Comparison of ENCODE assay signal across 9 mouse cellular contexts in the genomic region with DNA sequence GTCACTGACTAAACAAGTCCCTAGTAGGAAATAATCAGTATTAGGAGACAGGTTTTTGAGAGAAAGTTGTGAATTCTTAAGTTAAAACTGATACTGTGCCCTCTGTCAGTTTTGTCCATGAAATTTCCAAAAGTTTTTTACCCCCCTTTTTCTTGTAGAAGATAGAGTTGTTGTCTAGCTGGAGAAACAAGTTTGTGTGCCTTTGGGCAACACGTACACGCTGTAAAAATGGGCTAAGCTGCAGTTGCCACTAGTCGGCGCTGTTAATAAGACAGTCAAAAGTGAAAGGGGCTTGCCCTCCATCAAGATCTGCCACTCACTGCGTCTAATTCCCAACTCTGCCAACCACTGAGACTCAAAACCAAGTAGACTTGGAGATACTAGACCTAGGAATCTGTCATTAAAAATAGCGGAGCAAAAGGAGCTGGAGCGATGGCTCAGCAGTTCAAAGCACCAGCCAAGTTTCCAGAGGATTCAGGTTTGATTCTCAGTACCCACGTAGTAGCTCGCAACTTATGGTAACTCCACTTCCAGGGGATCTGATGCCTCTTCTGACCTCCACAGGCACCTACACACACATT. TPM values are rescaled to one million over a fixed set of nuclear protein-coding genes. Genes with fewer than 3 reads are reported as not detected.
DNase-seq lines count a peak whose midpoint lies in the region; ATAC-seq and TF ChIP-seq lines count a peak whose summit lies in the region.
"Had no signal": no experiment of that assay in that cellular context is flagged by ENCODE, and none has a peak within 500 bp of the region (broad histone marks: within the 10 kb centered on the region; RNA-seq: fewer than 3 reads in every experiment).

No protein-coding gene starts in this region.

- WGBS in embryonic facial prominence, embryonic 15.5 days, result 20% methylated on average over 9 of the region's 9 CpGs
- 19% methylated on average over 9 of the region's 9 CpGs for WGBS in heart, embryonic 11.5 days (ENCODE audit: insufficient replicate concordance)
- 23% methylated on average over 9 of the region's 9 CpGs for WGBS in kidney, embryonic 15.5 days
- 22% methylated on average over 9 of the region's 9 CpGs for WGBS in limb, embryonic 15.5 days
- 22% methylated on average over 9 of the region's 9 CpGs for WGBS in midbrain, postnatal 0 days

- peak overlapping the region; percentile 95 for H3K27ac ChIP-seq in embryonic facial prominence, embryonic 15.5 days (replicated peaks)
- peak overlapping the region; percentile 88; the same call in 1 of the 2 replicates for H3K27ac ChIP-seq in heart, embryonic 11.5 days (ENCODE audit: low read depth, low read length)
- peak overlapping the region; percentile 96 for H3K27ac ChIP-seq in kidney, embryonic 15.5 days
- H3K27ac ChIP-seq in limb, embryonic 15.5 days, result peak overlapping the region; percentile 94
- H3K27ac ChIP-seq in midbrain, postnatal 0 days (ENCODE audit: low read depth, low read length), result peak overlapping the region; percentile 95; the same call in 1 of the 2 replicates

- no peaks in the 10 kb centered on the region for H3K27me3 ChIP-seq in embryonic facial prominence, embryonic 15.5 days
- H3K27me3 ChIP-seq in heart, embryonic 11.5 days (ENCODE audit: control insufficient read depth, insufficient read depth, low read length), result no peaks in the 10 kb centered on the region
- no peaks in the 10 kb centered on the region for H3K27me3 ChIP-seq in kidney, embryonic 15.5 days
- H3K27me3 ChIP-seq in limb, embryonic 15.5 days, result peaks cover 5% of the 10 kb centered on the region; the same call in 1 of the 2 replicates
- H3K27me3 ChIP-seq in midbrain, postnatal 0 days (ENCODE audit: insufficient read depth, low read length), result no peaks in the 10 kb centered on the region

- ATAC-seq in embryonic facial prominence, embryonic 15.5 days (ENCODE audit: insufficient number of reproducible peaks, low FRiP score, low TSS enrichment, low read depth), result no peak; the same call in 1 of the 2 replicates
- ATAC-seq in heart, embryonic 11.5 days (replicated peaks; ENCODE audit: insufficient number of reproducible peaks, low FRiP score, low TSS enrichment), result 0 out of 2 replicates have a peak, but pooled peaks have one; percentile 33
- no peak for ATAC-seq in kidney, embryonic 15.5 days (replicated peaks; ENCODE audit: low FRiP score)
- no peak for ATAC-seq in limb, embryonic 15.5 days (ENCODE audit: insufficient number of reproducible peaks, low FRiP score, low TSS enrichment, low read depth)
- no peak for ATAC-seq in midbrain, postnatal 0 days (ENCODE audit: low FRiP score)

- no peaks in the 10 kb centered on the region for H3K4me1 ChIP-seq in embryonic facial prominence, embryonic 15.5 days
- H3K4me1 ChIP-seq in heart, embryonic 11.5 days (ENCODE audit: control insufficient read depth, insufficient read depth, low read length), result no peaks in the 10 kb centered on the region
- H3K4me1 ChIP-seq in kidney, embryonic 15.5 days, result 0 out of 2 replicates have a peak, but pooled peaks cover 4% of the 10 kb centered on the region
- 0 out of 2 replicates have a peak, but pooled peaks cover 3% of the 10 kb centered on the region for H3K4me1 ChIP-seq in limb, embryonic 15.5 days
- no peaks in the 10 kb centered on the region for H3K4me1 ChIP-seq in midbrain, postnatal 0 days (ENCODE audit: insufficient read depth, low read length)

- peak; percentile 87 to 90 for DNase-seq in B cell, adult 2 months
- peak; percentile 78 to 86 for DNase-seq in adrenal gland, postnatal 36 days
- DNase-seq in midbrain, postnatal 0 days (ENCODE audit: low spot score), result peak; percentile 84
- peak; percentile 74 to 86 for DNase-seq in spleen, postnatal 14 days (ENCODE audit: low spot score in 2 of 2)

- H3K9ac ChIP-seq in embryonic facial prominence, embryonic 15.5 days, result no peak overlapping the region
- H3K9ac ChIP-seq in heart, embryonic 11.5 days (ENCODE audit: low read depth, low read length), result 0 out of 2 replicates have a peak overlapping the region, but pooled peaks have one; percentile 94
- peak overlapping the region; percentile 73 for H3K9ac ChIP-seq in kidney, embryonic 15.5 days
- peak overlapping the region; percentile 75; the same call in 1 of the 2 replicates for H3K9ac ChIP-seq in limb, embryonic 15.5 days
- H3K9ac ChIP-seq in midbrain, postnatal 0 days (replicated peaks; ENCODE audit: low read length, poor library complexity, severe bottlenecking), result no peak overlapping the region

- H3K36me3 ChIP-seq in embryonic facial prominence, embryonic 15.5 days, result 0 out of 2 replicates have a peak, but pooled peaks cover under 1% of the 10 kb centered on the region
- no peaks in the 10 kb centered on the region for H3K36me3 ChIP-seq in heart, embryonic 11.5 days (ENCODE audit: control insufficient read depth, insufficient read depth, low read length)
- H3K36me3 ChIP-seq in kidney, embryonic 15.5 days, result peaks cover 17% of the 10 kb centered on the region
- peaks cover 9% of the 10 kb centered on the region for H3K36me3 ChIP-seq in limb, embryonic 15.5 days
- peaks cover 5% of the 10 kb centered on the region for H3K36me3 ChIP-seq in midbrain, postnatal 0 days (ENCODE audit: insufficient read depth, low read length)

- peak; percentile 85 for TF ChIP-seq CTCF in midbrain, postnatal 0 days (IDR thresholded peaks at IDR 0.05)

- H3K4me3 ChIP-seq in embryonic facial prominence, embryonic 15.5 days (replicated peaks), result peak overlapping the region; percentile 74
- H3K4me3 ChIP-seq in heart, embryonic 11.5 days (ENCODE audit: low read depth, low read length), result peak overlapping the region; percentile 71
- H3K4me3 ChIP-seq in kidney, embryonic 15.5 days (replicated peaks), result peak overlapping the region; percentile 64
- H3K4me3 ChIP-seq in limb, embryonic 15.5 days, result peak overlapping the region; percentile 63
- peak overlapping the region; percentile 59; the same call in 1 of the 2 replicates for H3K4me3 ChIP-seq in midbrain, postnatal 0 days (ENCODE audit: low read depth, low read length)

- H3K4me2 ChIP-seq in embryonic facial prominence, embryonic 15.5 days (replicated peaks), result peak overlapping the region; percentile 63
- peak overlapping the region; percentile 68 for H3K4me2 ChIP-seq in heart, embryonic 11.5 days
- peak overlapping the region; percentile 74 for H3K4me2 ChIP-seq in kidney, embryonic 15.5 days
- peak overlapping the region; percentile 59 for H3K4me2 ChIP-seq in limb, embryonic 15.5 days
- H3K4me2 ChIP-seq in midbrain, postnatal 0 days (ENCODE audit: low read depth, low read length, poor library complexity, severe bottlenecking), result peak overlapping the region; percentile 53

- no peaks in the 10 kb centered on the region for H3K9me3 ChIP-seq in embryonic facial prominence, embryonic 15.5 days (replicated peaks)
- H3K9me3 ChIP-seq in heart, embryonic 11.5 days (replicated peaks; ENCODE audit: control insufficient read depth, low read length), result no peaks in the 10 kb centered on the region
- H3K9me3 ChIP-seq in kidney, embryonic 15.5 days (replicated peaks), result no peaks in the 10 kb centered on the region
- H3K9me3 ChIP-seq in limb, embryonic 15.5 days, result no peaks in the 10 kb centered on the region
- no peaks in the 10 kb centered on the region for H3K9me3 ChIP-seq in midbrain, postnatal 0 days (ENCODE audit: low read length)

RNA-seq across cellular contexts. Expression of a gene that starts 1.2 kb away (rescaled TPM):
- total RNA-seq in adrenal gland, postnatal 36 days (2021), result 1 to 10 TPM; 6.0 to 6.8 TPM
- 9.2 and 10.8 TPM in 2 replicates for polyA plus RNA-seq in embryonic facial prominence, embryonic 15.5 days (2015; fragmentation: Nextera tagmentation; extraction: Ambion mirVana)
- polyA plus RNA-seq in heart, embryonic 11.5 days (2014; fragmentation: Nextera tagmentation; extraction: Ambion mirVana), result 8.4 and 11.5 TPM in 2 replicates
- polyA plus RNA-seq in kidney, embryonic 15.5 days (2015; fragmentation: Nextera tagmentation; extraction: Ambion mirVana), result 9.7 and 11.1 TPM in 2 replicates
- polyA plus RNA-seq in limb, embryonic 15.5 days (2015; fragmentation: Nextera tagmentation; extraction: Ambion mirVana), result 10.2 and 10.6 TPM in 2 replicates
- 7.8 and 8.8 TPM in 2 replicates for total RNA-seq in midbrain, postnatal 0 days (2014; rRNA removed)
- 4.4 and 5.3 TPM in 2 replicates for polyA plus RNA-seq in midbrain, postnatal 0 days (2015; fragmentation: Nextera tagmentation; extraction: Ambion mirVana)

RNA-seq across cellular contexts. Expression of a gene that starts 22.8 kb away (rescaled TPM):
- under 1 TPM in 1 of 2 experiments, not detected in 1; 0.17 TPM for total RNA-seq in adrenal gland, postnatal 36 days (2021)
- polyA plus RNA-seq in embryonic facial prominence, embryonic 15.5 days (2015; fragmentation: Nextera tagmentation; extraction: Ambion mirVana), result 0.68 and 1.0 TPM in 2 replicates
- polyA plus RNA-seq in heart, embryonic 11.5 days (2014; fragmentation: Nextera tagmentation; extraction: Ambion mirVana), result 64.3 and 76.3 TPM in 2 replicates
- 3.3 and 7.1 TPM in 2 replicates for polyA plus RNA-seq in kidney, embryonic 15.5 days (2015; fragmentation: Nextera tagmentation; extraction: Ambion mirVana)
- polyA plus RNA-seq in limb, embryonic 15.5 days (2015; fragmentation: Nextera tagmentation; extraction: Ambion mirVana), result 0.77 and 2.4 TPM in 2 replicates
- not detected in 2 replicates for total RNA-seq in midbrain, postnatal 0 days (2014; rRNA removed)
- polyA plus RNA-seq in midbrain, postnatal 0 days (2015; fragmentation: Nextera tagmentation; extraction: Ambion mirVana), result not detected in 2 replicates

RNA-seq across cellular contexts. Expression of a gene that starts 47.1 kb away (rescaled TPM):
- total RNA-seq in adrenal gland, postnatal 36 days (2021), result not detected
- 1.9 and 2.1 TPM in 2 replicates for polyA plus RNA-seq in embryonic facial prominence, embryonic 15.5 days (2015; fragmentation: Nextera tagmentation; extraction: Ambion mirVana)
- polyA plus RNA-seq in heart, embryonic 11.5 days (2014; fragmentation: Nextera tagmentation; extraction: Ambion mirVana), result 0.07 TPM in 2 replicates
- not detected in 2 replicates for polyA plus RNA-seq in kidney, embryonic 15.5 days (2015; fragmentation: Nextera tagmentation; extraction: Ambion mirVana)
- polyA plus RNA-seq in limb, embryonic 15.5 days (2015; fragmentation: Nextera tagmentation; extraction: Ambion mirVana), result 0.08 TPM in 1 of 2 replicates, not detected in the other
- not detected in 2 replicates for total RNA-seq in midbrain, postnatal 0 days (2014; rRNA removed)
- polyA plus RNA-seq in midbrain, postnatal 0 days (2015; fragmentation: Nextera tagmentation; extraction: Ambion mirVana), result not detected in 2 replicates
- polyA plus RNA-seq: frontal cortex, adult 2 months had no signal

Comparison
In these comparisons a context has a peak if more than half of its experiments do, and no peak if none do; other contexts are left out.
1. H3K9ac ChIP-seq: peak in heart, embryonic 11.5 days (single experiment), kidney, embryonic 15.5 days (single experiment) and limb, embryonic 15.5 days (single experiment); none in embryonic facial prominence, embryonic 15.5 days (single experiment) and midbrain, postnatal 0 days (single experiment).
2. Peak in every context shown above with its lines, with median percentiles within 50 percentile points of each other: DNase-seq, H3K27ac ChIP-seq, H3K4me2 ChIP-seq and H3K4me3 ChIP-seq.